Mouse (Mus musculus): ENCODE measurements around the gene 5330417C22Rik. TPM values are rescaled to one million over a fixed set of nuclear protein-coding genes. Genes with fewer than 3 reads are reported as not detected.
A peak's percentile ranks its signal among the peaks of the same experiment; 100 is the strongest.

Gene 5330417C22Rik
- polyA plus RNA-seq, 1 experiment from 2014 or later, result 0.24 TPM

DNA sequence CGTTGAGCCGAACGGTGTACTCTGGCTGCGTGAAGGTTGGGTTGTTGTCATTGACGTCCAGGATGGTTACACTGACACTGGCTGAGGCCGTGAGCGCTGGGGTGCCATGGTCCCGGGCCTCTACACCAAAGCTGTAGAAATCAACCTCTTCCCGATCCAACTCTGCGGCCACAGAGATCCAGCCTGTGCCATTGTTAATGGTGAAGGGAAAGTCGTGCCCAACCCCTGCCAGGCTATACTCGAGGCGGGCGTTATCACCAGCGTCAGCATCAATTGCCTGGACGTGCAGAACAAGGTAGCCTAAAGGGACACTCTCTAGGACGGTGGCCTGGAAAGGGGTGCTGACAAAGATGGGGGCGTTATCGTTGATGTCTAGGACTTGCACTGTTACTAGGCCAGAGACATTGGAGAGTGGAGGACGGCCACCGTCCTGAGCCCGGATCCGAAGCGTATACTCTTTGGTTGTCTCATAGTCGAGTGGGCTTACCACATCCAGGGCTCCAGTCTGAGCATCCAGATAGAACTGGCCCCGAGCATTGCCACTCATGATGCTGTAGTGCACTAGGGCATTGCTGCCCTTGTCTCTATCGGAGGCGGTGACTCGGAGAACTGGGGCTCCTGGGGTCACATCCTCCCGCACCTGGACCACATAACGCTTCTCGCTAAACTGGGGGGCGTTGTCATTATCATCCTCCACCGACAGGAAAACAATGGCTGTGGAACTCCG, 122.5 kb downstream of the 5330417C22Rik start:
- Histone ChIP-seq H3K36me3 (peaks cover 20% of the 10 kb centered on the region), H3K9me3 (no peaks in the 10 kb centered on the region), H3K27me3 (ENCODE audit: insufficient read depth, poor library complexity, severe bottlenecking) (peaks cover 56% of the 10 kb centered on the region), H3K4me1 (peaks cover 36% of the 10 kb centered on the region), H3K27ac (no peak overlapping the region), H3K4me3 (no peak overlapping the region)
- 93% methylated on average over 35 of the region's 35 CpGs for WGBS
- peak; percentile 76 for DNase-seq (ENCODE audit: low spot score)

DNA sequence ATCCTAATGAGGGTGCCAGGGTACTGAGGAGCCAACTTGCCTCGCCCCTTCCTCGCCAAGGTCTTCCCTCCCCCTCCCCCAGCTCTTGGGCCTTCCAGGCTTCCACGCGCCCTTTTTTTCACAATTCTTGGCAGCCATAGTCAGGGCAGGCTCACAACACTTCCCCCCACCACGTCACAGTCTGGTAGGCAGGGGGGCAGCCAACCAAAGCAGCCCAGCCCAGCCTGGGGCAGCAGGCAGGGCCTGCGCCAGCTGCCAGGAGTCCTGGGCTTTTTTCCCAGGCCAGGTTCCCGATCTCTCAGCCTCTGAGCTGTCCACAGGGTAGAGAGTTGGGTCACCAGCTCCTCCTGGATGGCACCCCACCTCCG, 124.6 kb downstream of the 5330417C22Rik start:
- Histone ChIP-seq H3K27me3 (ENCODE audit: insufficient read depth, poor library complexity, severe bottlenecking) (peaks cover 53% of the 10 kb centered on the region), H3K4me1 (peaks cover 36% of the 10 kb centered on the region), H3K36me3 (peaks cover 20% of the 10 kb centered on the region), H3K27ac (peak overlapping the region; percentile 65; the same call in 1 of the 2 replicates), H3K9me3 (no peaks in the 10 kb centered on the region), H3K4me3 (no peak overlapping the region)
- no peak for DNase-seq (ENCODE audit: low spot score)
- WGBS, result 78% methylated on average over 8 of the region's 8 CpGs

DNA sequence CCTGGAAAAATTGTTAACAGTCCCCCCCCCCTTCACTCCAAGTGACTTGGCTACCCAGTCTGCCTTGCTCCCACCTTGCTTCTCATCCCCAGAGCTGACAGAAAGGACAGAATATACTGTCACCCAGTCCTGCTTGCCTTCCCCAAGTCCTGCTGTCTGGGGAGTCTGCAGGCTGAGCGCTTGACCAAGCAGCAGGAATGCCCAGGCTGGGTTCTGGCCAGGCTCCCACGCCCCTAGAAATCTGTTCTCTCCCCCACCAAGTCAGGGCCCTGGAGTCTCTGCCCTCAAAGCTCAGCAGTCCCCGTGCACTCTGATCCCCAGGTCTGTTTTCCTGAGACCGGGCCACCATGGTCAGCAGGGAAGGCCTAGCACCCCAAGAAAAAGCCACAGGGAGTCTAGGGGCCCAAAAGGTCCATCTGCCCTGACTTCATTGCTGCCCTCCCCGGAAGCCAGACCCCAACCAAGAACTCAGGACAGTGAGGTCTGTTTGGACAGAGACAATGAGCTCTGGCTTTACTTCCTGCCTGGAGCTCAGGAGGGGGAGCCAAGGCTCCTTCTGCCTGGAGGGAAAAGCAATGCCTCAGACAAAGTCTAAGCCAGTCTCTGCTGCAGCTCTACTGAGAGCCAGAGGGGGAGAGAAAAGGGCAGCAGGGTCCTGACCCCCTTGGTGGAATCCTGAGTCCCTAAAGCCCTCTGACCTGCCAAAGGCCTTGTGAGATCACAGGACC, 125.1 kb downstream of the 5330417C22Rik start:
- peak overlapping the region; percentile 65 for H3K27ac ChIP-seq
- no peaks in the 10 kb centered on the region for H3K9me3 ChIP-seq
- DNase-seq (ENCODE audit: low spot score), result no peak
- H3K27me3 ChIP-seq (ENCODE audit: insufficient read depth, poor library complexity, severe bottlenecking), result peaks cover 53% of the 10 kb centered on the region
- no peak overlapping the region for H3K4me3 ChIP-seq
- H3K36me3 ChIP-seq, result peaks cover 20% of the 10 kb centered on the region
- WGBS, result 52% methylated on average over 5 of the region's 5 CpGs
- H3K4me1 ChIP-seq, result peaks cover 36% of the 10 kb centered on the region

DNA sequence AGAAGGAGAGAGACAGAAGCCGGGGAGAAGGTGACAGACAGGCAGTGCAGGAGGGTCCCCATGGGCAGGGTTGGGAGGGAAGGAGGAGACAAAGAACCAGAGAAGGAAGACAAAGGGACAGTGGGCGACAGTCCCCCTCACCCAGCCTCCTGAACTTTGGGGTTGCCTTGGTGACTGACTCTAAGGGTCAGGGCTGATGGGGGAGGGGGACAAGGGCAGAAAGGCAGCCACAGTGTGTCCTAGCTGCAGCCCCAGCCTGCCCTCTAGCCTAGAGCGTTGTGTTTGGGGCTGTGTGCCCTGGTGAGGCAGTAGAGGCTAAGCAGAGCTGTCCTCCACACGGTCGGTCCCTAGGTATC, 126.0 kb downstream of the 5330417C22Rik start:
- peaks cover 28% of the 10 kb centered on the region for H3K4me1 ChIP-seq
- DNase-seq (ENCODE audit: low spot score), result no peak
- H3K27me3 ChIP-seq (ENCODE audit: insufficient read depth, poor library complexity, severe bottlenecking), result peaks cover 59% of the 10 kb centered on the region
- WGBS, result 22% methylated on average over 5 of the region's 5 CpGs
- H3K27ac ChIP-seq, result peak overlapping the region; percentile 43
- no peaks in the 10 kb centered on the region for H3K9me3 ChIP-seq
- H3K36me3 ChIP-seq, result peaks cover 20% of the 10 kb centered on the region
- no peak overlapping the region for H3K4me3 ChIP-seq

DNA sequence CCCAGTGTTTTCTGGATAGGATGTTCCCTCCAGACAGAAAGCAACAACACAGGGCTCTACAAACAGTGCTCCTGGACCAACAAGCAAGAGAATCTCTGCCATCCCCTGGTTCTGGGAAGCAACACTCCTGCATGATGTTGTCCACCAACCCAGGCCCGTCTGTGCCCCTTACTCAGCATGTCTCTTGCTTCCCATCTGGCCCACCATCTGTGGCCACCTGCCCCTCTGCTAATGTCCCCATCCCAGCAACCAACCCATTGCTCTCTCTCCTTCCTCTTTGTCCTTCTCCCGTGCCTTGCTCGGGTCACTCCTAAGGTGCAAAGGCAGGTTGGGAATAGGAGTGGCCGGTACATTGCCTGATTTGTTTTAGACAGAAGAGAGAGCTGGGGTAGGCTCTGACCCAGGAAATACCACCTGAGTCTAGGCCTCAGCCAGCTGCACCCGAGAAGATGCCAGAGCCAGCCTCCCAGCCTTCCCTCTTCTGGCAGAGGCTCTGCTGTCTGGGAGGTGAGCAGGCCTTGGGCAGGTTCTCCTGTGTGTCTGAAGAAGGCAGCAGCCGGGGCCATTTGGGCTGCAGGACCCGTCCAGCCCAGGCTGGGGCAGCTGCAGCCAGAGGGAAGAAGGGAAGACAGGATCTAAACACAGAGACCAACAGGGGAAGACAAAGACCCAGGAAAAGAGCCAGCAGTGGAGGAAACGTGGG, 126.5 kb downstream of the 5330417C22Rik start:
- peak overlapping the region; percentile 43 for H3K27ac ChIP-seq
- H3K36me3 ChIP-seq, result peaks cover 20% of the 10 kb centered on the region
- H3K4me1 ChIP-seq, result peaks cover 22% of the 10 kb centered on the region
- no peak overlapping the region for H3K4me3 ChIP-seq
- DNase-seq (ENCODE audit: low spot score), result no peak
- 57% methylated on average over 8 of the region's 8 CpGs for WGBS
- no peaks in the 10 kb centered on the region for H3K9me3 ChIP-seq
- peaks cover 59% of the 10 kb centered on the region for H3K27me3 ChIP-seq (ENCODE audit: insufficient read depth, poor library complexity, severe bottlenecking)

DNA sequence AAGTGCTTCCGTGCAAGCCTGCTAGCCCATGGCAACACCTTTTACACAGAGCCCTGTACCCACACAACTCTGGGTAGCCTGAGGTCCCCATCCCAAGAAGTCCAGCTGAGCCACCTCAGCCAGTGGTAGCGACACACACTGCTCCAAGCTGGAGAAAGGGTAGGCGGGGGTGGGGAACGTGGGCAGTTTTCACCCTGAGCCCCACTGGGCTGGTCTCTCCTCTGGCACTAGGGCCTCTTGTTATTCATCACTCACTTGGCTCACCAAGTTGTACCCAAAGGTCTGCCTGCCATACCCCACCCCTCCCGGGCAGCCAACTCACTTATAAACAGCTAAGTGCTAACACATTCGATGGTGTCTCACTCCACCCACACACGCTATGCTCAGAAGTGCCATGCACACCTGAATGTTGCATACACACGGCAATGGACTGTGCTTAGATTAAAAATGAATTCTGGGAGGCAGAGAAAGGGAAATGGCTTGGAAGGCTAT, 127.8 kb downstream of the 5330417C22Rik start:
- H3K36me3 ChIP-seq, result peaks cover 12% of the 10 kb centered on the region
- WGBS, result 84% methylated on average over 8 of the region's 8 CpGs
- H3K27me3 ChIP-seq (ENCODE audit: insufficient read depth, poor library complexity, severe bottlenecking), result peaks cover 57% of the 10 kb centered on the region
- no peak overlapping the region for H3K27ac ChIP-seq
- H3K9me3 ChIP-seq, result no peaks in the 10 kb centered on the region
- H3K4me1 ChIP-seq, result peaks cover 22% of the 10 kb centered on the region
- DNase-seq (ENCODE audit: low spot score), result no peak
- no peak overlapping the region for H3K4me3 ChIP-seq

DNA sequence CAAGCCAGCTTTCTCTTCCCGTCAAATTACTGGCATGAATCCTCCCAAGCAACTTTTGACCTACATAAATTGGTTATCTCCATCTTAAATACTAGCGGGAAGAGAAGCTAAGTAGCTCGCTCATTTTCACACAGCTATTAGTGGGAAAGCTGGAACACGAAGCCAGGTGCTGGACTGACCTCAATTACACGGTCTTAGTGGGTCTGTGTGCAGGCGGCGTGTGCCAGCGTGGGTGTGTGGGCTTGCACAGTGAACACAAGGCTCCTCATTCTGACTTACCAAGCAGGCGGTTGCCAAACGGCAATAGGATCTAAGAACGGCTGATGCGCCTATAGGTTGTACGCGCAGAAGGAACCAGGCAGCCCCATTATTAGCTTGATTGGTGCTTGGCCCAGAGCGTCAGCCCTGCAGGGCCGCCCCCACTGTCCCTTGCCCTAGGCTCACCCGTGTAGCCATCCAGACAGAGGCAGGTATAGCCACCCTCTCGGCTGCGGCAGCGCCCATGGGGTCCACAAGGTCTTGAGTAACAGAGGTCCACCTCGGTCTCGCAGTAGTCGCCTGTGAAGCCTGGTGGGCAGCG, 129.9 kb downstream of the 5330417C22Rik start:
- H3K4me3 ChIP-seq, result no peak overlapping the region
- H3K27ac ChIP-seq, result no peak overlapping the region
- no peak for DNase-seq (ENCODE audit: low spot score)
- H3K4me1 ChIP-seq, result peaks cover 24% of the 10 kb centered on the region
- peaks cover 66% of the 10 kb centered on the region for H3K27me3 ChIP-seq (ENCODE audit: insufficient read depth, poor library complexity, severe bottlenecking)
- H3K9me3 ChIP-seq, result no peaks in the 10 kb centered on the region
- no peaks in the 10 kb centered on the region for H3K36me3 ChIP-seq
- WGBS, result 82% methylated on average over 24 of the region's 24 CpGs

Small RNA genes lying within 50 kb of the gene (microRNA-seq; reads per million reads assigned to microRNA genes)
- not detected for gene Gm22860

Other genes starting within 250 kb of the 5330417C22Rik start
- 60.0 and 65.8 TPM in 2 replicates for gene Mybphl, start 171.6 kb downstream of the 5330417C22Rik start, polyA plus RNA-seq (2016; fragmentation: Nextera tagmentation; extraction: Ambion mirVana)
- gene Psrc1, start 152.7 kb downstream of the 5330417C22Rik start, polyA plus RNA-seq (2016; fragmentation: Nextera tagmentation; extraction: Ambion mirVana), result 44.0 and 57.6 TPM in 2 replicates
- 2.7 and 2.8 TPM in 2 replicates for gene Celsr2, start 121.0 kb downstream of the 5330417C22Rik start, polyA plus RNA-seq (2016; fragmentation: Nextera tagmentation; extraction: Ambion mirVana)
- 106 and 130 TPM in 2 replicates for gene Sars, start 91.3 kb downstream of the 5330417C22Rik start, polyA plus RNA-seq (2016; fragmentation: Nextera tagmentation; extraction: Ambion mirVana)
- gene 1700013F07Rik, start 2.4 kb downstream of the 5330417C22Rik start, polyA plus RNA-seq (2016; fragmentation: Nextera tagmentation; extraction: Ambion mirVana), result 0.24 TPM in 1 of 2 replicates, not detected in the other
- 26.4 and 33.5 TPM in 2 replicates for gene Tmem167b, start 25.9 kb upstream of the 5330417C22Rik start, polyA plus RNA-seq (2016; fragmentation: Nextera tagmentation; extraction: Ambion mirVana)
- 32.6 and 35.6 TPM in 2 replicates for gene Taf13, start 35.2 kb upstream of the 5330417C22Rik start, polyA plus RNA-seq (2016; fragmentation: Nextera tagmentation; extraction: Ambion mirVana)
- gene Wdr47, start 54.7 kb upstream of the 5330417C22Rik start, polyA plus RNA-seq (2016; fragmentation: Nextera tagmentation; extraction: Ambion mirVana), result 8.7 and 9.0 TPM in 2 replicates
- 50.2 and 58.9 TPM in 2 replicates for gene Clcc1, start 117.4 kb upstream of the 5330417C22Rik start, polyA plus RNA-seq (2016; fragmentation: Nextera tagmentation; extraction: Ambion mirVana)
- gene Gpsm2, start 185.8 kb upstream of the 5330417C22Rik start, polyA plus RNA-seq (2016; fragmentation: Nextera tagmentation; extraction: Ambion mirVana), result 35.6 and 38.7 TPM in 2 replicates
- gene Aknad1, start 203.1 kb upstream of the 5330417C22Rik start, polyA plus RNA-seq (2016; fragmentation: Nextera tagmentation; extraction: Ambion mirVana), result not detected in 2 replicates